Mouse (Mus musculus): ENCODE results near the gene Adam15. TPM values are rescaled to one million over a fixed set of nuclear protein-coding genes. Genes with fewer than 3 reads are reported as not detected.
A peak's percentile ranks its signal among the peaks of the same experiment; 100 is the strongest.

Gene Adam15
- polyA plus RNA-seq, 1 experiment from 2014 or later, result 23.3 TPM

DNA sequence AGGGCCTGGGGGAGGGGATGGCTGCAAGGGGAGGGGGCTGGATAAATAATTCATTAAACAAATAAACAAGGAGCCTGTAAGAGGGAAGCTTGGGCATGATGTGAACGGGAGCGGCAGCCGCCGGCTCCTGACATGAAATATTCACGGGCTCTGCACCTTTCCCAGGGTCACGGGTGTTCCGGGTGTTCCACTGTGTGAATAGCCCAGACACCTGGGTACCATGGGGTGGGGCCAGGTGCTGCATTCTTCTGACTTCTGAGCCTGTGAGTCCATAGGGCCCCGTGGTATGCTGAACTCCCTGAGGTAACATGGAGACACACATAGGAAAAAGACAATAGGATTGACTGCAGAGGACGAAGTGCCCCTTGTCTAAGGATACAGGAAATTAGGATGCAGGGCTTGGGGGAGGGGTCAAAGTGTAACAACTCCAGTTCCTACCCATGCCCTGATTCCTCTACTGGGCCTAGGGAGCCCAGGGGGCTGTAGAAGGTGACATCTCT lies 22.4 kb downstream of the Adam15 start:
- Histone ChIP-seq H3K4me1 (ENCODE audit: control insufficient read depth, insufficient read depth, low read length) (peaks cover 14% of the 10 kb centered on the region), H3K4me2 (no peak overlapping the region), H3K27me3 (ENCODE audit: control insufficient read depth, insufficient read depth, low read length) (peaks cover 15% of the 10 kb centered on the region; the same call in 1 of the 2 replicates), H3K9ac (ENCODE audit: low read depth, low read length) (no peak overlapping the region), H3K9me3 (replicated peaks; ENCODE audit: control insufficient read depth, low read length) (no peaks in the 10 kb centered on the region), H3K4me3 (ENCODE audit: low read depth, low read length) (no peak overlapping the region), H3K27ac (ENCODE audit: low read depth, low read length) (no peak overlapping the region), H3K36me3 (ENCODE audit: control insufficient read depth, insufficient read depth, low read length) (no peaks in the 10 kb centered on the region)
- 50% methylated on average over 9 of the region's 9 CpGs for WGBS (ENCODE audit: insufficient replicate concordance)
- no peak for ATAC-seq (replicated peaks; ENCODE audit: insufficient number of reproducible peaks, low FRiP score, low TSS enrichment)

DNA sequence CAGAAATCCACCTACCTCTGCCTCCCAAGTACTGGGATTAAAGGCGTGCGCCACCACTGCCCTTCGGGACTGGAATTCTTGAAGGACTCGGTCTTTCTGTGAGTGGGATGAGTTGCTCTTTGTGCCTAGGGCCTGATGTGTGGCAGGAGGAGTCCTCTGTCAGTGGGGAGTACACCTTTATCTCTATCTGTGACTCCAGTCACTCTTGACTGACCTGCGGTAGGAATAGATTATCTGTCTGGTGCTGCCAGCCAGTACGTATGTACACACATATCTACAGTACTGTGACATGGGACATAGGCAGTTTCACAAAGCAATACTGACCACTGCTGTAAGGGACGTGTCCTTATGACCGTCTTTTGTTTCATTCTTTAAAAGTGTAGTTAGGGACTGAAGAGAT lies 23.9 kb downstream of the Adam15 start:
- H3K27me3 ChIP-seq (ENCODE audit: control insufficient read depth, insufficient read depth, low read length), result peaks cover 30% of the 10 kb centered on the region

DNA sequence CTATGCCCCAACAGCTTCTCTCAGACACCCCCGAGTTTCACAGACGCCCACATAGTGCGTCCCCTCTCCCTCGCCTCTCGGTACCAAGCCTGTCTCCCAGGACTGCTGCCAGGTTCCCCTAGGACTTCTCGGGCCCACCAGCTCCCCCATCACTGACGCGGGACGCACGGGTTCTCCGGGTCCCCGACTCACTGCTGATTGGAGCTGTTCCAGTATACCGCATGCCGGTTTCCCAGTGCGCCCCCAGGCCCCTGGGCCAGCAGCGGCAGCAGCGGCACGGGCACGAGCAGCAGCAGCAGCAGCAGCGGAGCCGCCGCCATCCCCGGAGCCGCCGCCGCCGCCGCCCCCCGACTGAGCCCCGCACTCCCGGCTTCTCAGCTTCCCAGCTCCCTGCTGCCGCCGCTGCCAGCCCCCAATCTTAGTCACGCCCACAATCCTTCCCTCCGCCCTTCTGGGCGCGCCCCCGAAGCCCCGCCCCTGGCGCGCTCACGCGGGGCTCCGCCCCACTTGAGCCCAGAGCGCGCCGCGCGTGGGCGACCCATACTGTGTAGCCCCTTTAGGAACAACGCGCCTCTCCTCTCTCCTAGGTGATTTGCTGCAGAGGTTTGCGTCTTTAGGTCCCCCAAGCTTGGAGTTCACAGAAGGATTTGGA lies 27.2 kb downstream of the Adam15 start, which contains the start of gene Efna3:
Gene Efna3, minus strand, starts transcription at position 452 of the 652 bp plus-strand sequence.
- no peak for ATAC-seq (replicated peaks; ENCODE audit: insufficient number of reproducible peaks, low FRiP score, low TSS enrichment)
- H3K4me1 ChIP-seq (ENCODE audit: control insufficient read depth, insufficient read depth, low read length), result peaks cover 39% of the 10 kb centered on the region
- H3K36me3 ChIP-seq (ENCODE audit: control insufficient read depth, insufficient read depth, low read length), result no peaks in the 10 kb centered on the region
- peak within 1 kb of the TSS; percentile 92 for H3K4me2 ChIP-seq
- 0% methylated on average over 41 of the region's 53 CpGs for WGBS (ENCODE audit: insufficient replicate concordance)
- no peaks in the 10 kb centered on the region for H3K9me3 ChIP-seq (replicated peaks; ENCODE audit: control insufficient read depth, low read length)
- H3K27ac ChIP-seq (ENCODE audit: low read depth, low read length), result no peak within 1 kb of the TSS
- peak within 1 kb of the TSS; percentile 65 for H3K9ac ChIP-seq (ENCODE audit: low read depth, low read length)
- H3K27me3 ChIP-seq (ENCODE audit: control insufficient read depth, insufficient read depth, low read length), result peaks cover 61% of the 10 kb centered on the region
- H3K4me3 ChIP-seq (ENCODE audit: low read depth, low read length), result peak within 1 kb of the TSS; percentile 66

More for the DNA sequence above, 23.9 kb downstream of the Adam15 start:
- Histone ChIP-seq H3K9me3 (replicated peaks; ENCODE audit: control insufficient read depth, low read length) (no peaks in the 10 kb centered on the region), H3K4me3 (ENCODE audit: low read depth, low read length) (no peak overlapping the region), H3K27ac (ENCODE audit: low read depth, low read length) (no peak overlapping the region), H3K9ac (ENCODE audit: low read depth, low read length) (no peak overlapping the region), H3K36me3 (ENCODE audit: control insufficient read depth, insufficient read depth, low read length) (no peaks in the 10 kb centered on the region), H3K4me2 (no peak overlapping the region), H3K4me1 (ENCODE audit: control insufficient read depth, insufficient read depth, low read length) (peaks cover 25% of the 10 kb centered on the region)
- no peak for ATAC-seq (replicated peaks; ENCODE audit: insufficient number of reproducible peaks, low FRiP score, low TSS enrichment)
- WGBS (ENCODE audit: insufficient replicate concordance), result 81% methylated on average over 8 of the region's 8 CpGs

DNA sequence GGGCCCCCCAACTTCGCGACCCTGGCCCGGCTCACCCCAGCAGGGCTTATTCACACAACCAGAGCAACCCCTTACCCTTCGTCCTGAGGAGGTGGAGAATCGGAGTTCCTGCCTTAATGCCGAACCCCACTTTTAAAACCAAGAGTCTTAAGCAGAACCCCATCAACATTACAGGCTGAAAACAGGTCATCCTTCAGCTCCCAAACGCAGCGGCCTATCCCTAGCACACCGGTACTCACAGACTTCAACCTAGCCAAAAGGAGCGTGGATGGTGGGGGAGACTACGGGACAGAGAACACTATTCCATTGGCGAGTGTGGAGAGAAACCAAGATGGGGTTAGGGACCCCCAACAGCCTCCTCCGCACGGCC lies 27.7 kb downstream of the Adam15 start:
- H3K27me3 ChIP-seq (ENCODE audit: control insufficient read depth, insufficient read depth, low read length), result peaks cover 66% of the 10 kb centered on the region
- H3K4me1 ChIP-seq (ENCODE audit: control insufficient read depth, insufficient read depth, low read length), result peaks cover 39% of the 10 kb centered on the region
- H3K4me2 ChIP-seq, result peak overlapping the region; percentile 92
- peak overlapping the region; percentile 65 for H3K9ac ChIP-seq (ENCODE audit: low read depth, low read length)
- no peaks in the 10 kb centered on the region for H3K36me3 ChIP-seq (ENCODE audit: control insufficient read depth, insufficient read depth, low read length)
- H3K27ac ChIP-seq (ENCODE audit: low read depth, low read length), result no peak overlapping the region
- H3K4me3 ChIP-seq (ENCODE audit: low read depth, low read length), result peak overlapping the region; percentile 66
- no peak for ATAC-seq (replicated peaks; ENCODE audit: insufficient number of reproducible peaks, low FRiP score, low TSS enrichment)
- under 1% methylated on average over 14 of the region's 14 CpGs for WGBS (ENCODE audit: insufficient replicate concordance)
- no peaks in the 10 kb centered on the region for H3K9me3 ChIP-seq (replicated peaks; ENCODE audit: control insufficient read depth, low read length)

DNA sequence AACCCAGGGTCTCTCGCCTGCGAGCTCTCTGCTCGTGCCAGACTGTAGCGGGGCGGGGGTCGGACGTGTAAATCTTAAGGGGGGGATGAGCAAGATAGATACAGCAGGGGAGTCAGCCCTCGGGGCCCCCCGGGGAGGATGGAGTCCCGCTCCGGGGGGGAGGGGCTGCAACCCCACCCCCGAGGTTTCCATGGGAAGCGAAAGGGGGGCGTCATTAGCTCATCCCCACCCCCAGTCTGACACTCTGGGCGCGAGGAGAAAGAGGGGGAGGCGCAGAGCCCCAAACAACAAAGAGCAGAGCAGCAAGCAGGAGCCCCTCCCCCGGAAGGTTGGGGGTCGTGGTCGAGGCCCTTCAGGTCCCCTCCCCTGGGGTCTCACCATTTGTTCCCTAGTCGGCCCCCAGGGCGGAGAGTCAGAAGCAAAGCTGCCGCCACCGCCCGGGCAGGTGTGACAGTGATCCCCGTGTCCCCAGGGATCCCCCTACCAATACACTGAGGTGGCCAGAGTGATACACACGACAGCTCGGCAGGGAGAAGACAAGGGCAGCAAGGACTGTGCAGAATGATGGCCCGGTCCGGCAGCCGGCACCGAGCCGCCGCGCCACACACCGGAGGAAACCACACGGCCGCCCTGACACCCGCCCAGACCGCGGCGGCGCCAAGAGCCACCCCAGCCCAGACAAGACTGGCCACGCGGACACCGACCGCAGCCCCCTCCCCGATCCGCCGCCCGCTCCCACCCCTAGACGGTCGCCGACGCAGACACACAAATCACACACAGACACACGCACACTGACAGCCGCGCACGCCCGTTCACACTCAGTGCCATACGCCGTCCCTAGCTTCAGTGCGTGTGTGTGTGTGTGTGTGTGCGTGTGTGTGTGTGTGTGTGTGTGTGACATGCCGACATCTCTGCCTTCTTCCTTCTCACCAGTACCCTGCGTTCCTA lies 28.3 kb downstream of the Adam15 start:
- H3K36me3 ChIP-seq (ENCODE audit: control insufficient read depth, insufficient read depth, low read length), result no peaks in the 10 kb centered on the region
- H3K4me2 ChIP-seq, result peak overlapping the region; percentile 92
- H3K4me3 ChIP-seq (ENCODE audit: low read depth, low read length), result peak overlapping the region; percentile 66
- no peaks in the 10 kb centered on the region for H3K9me3 ChIP-seq (replicated peaks; ENCODE audit: control insufficient read depth, low read length)
- 1% methylated on average over 59 of the region's 66 CpGs for WGBS (ENCODE audit: insufficient replicate concordance)
- H3K27ac ChIP-seq (ENCODE audit: low read depth, low read length), result no peak overlapping the region
- H3K4me1 ChIP-seq (ENCODE audit: control insufficient read depth, insufficient read depth, low read length), result peaks cover 39% of the 10 kb centered on the region
- H3K9ac ChIP-seq (ENCODE audit: low read depth, low read length), result peak overlapping the region; percentile 62; the same call in 1 of the 2 replicates
- no peak for ATAC-seq (replicated peaks; ENCODE audit: insufficient number of reproducible peaks, low FRiP score, low TSS enrichment)
- H3K27me3 ChIP-seq (ENCODE audit: control insufficient read depth, insufficient read depth, low read length), result peaks cover 68% of the 10 kb centered on the region

DNA sequence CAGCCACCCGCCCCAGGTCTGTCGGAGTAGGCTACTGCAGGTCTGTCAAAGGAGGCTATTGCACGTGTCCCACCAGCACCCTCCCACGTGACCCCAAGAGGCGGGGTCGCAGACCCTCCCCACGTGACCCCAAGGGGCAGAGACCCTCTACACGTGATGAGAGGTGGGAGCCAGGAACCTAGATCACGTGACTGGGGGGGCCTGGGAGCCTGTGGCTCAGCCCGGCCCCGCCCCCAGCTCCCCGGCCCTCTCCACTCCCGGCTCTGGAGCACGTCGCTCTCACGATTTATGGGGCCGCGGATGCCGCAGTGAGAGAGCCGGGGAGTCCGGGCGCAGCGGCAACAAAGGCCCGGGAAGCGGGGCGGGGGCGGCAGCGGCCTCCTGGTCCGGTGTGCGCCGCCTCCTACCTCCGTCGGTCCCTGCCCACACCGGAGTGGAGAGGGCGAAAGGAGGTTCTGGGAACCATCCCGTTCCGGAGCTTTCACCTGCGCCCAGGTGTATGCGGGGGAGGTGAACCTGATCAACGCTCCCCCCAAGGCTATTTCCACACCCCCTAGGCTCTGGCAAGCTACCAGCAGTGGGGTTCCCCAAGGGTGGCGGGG lies 29.1 kb downstream of the Adam15 start:
- Histone ChIP-seq H3K36me3 (ENCODE audit: control insufficient read depth, insufficient read depth, low read length) (no peaks in the 10 kb centered on the region), H3K27me3 (ENCODE audit: control insufficient read depth, insufficient read depth, low read length) (peaks cover 72% of the 10 kb centered on the region), H3K27ac (ENCODE audit: low read depth, low read length) (no peak overlapping the region), H3K4me3 (ENCODE audit: low read depth, low read length) (peak overlapping the region; percentile 66), H3K4me2 (peak overlapping the region; percentile 92), H3K4me1 (ENCODE audit: control insufficient read depth, insufficient read depth, low read length) (peaks cover 45% of the 10 kb centered on the region), H3K9ac (ENCODE audit: low read depth, low read length) (peak overlapping the region; percentile 62; the same call in 1 of the 2 replicates), H3K9me3 (replicated peaks; ENCODE audit: control insufficient read depth, low read length) (no peaks in the 10 kb centered on the region)
- under 1% methylated on average over 37 of the region's 41 CpGs for WGBS (ENCODE audit: insufficient replicate concordance)
- 0 out of 2 replicates have a peak, but pooled peaks have one; percentile 31 for ATAC-seq (replicated peaks; ENCODE audit: insufficient number of reproducible peaks, low FRiP score, low TSS enrichment)

DNA sequence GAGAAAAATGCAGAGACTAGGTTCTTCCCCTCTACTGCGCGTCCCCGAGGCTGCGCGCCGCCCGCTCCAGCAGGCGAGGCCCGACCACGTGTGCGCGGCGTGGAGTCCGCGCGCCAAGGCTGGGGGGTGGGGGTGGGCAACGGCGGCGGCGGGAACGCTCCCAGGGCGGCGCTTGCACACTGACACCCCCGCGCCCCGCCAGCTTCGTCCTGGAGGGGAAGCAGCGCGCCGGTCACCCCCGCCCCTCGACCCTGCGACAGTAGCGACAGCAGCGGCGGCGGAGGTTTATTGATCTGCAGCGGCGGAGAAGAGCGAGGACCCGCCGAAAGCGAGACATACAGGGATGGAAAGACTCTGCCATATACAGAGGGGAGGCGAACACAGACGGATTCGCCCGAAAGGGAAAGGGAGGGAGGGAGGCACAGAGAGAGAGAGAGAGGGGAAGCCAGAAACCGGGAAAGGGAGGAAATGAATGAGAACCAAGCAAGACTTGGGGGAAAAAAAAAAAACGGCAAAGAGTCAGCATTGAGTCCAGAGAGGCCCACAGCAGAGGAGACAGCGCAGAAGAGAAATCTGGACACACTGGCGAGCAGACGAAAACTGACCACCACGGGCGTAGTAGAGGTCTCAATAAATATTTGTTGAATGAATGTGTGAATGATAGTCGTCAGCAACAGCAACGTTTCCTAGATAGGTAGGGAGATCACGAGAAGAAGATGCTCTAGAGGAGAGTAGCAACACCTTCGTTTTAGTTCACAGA lies 30.0 kb downstream of the Adam15 start:
- Histone ChIP-seq H3K4me2 (peak overlapping the region; percentile 92), H3K4me3 (ENCODE audit: low read depth, low read length) (peak overlapping the region; percentile 66), H3K9me3 (replicated peaks; ENCODE audit: control insufficient read depth, low read length) (no peaks in the 10 kb centered on the region), H3K4me1 (ENCODE audit: control insufficient read depth, insufficient read depth, low read length) (peaks cover 53% of the 10 kb centered on the region), H3K9ac (ENCODE audit: low read depth, low read length) (peak overlapping the region; percentile 58; the same call in 1 of the 2 replicates), H3K36me3 (ENCODE audit: control insufficient read depth, insufficient read depth, low read length) (no peaks in the 10 kb centered on the region), H3K27me3 (ENCODE audit: control insufficient read depth, insufficient read depth, low read length) (peaks cover 72% of the 10 kb centered on the region), H3K27ac (ENCODE audit: low read depth, low read length) (no peak overlapping the region)
- WGBS (ENCODE audit: insufficient replicate concordance), result 4% methylated on average over 57 of the region's 58 CpGs
- no peak for ATAC-seq (replicated peaks; ENCODE audit: insufficient number of reproducible peaks, low FRiP score, low TSS enrichment)
